Comparison of ENCODE assay signal across 39 mouse cellular contexts in the genomic region with DNA sequence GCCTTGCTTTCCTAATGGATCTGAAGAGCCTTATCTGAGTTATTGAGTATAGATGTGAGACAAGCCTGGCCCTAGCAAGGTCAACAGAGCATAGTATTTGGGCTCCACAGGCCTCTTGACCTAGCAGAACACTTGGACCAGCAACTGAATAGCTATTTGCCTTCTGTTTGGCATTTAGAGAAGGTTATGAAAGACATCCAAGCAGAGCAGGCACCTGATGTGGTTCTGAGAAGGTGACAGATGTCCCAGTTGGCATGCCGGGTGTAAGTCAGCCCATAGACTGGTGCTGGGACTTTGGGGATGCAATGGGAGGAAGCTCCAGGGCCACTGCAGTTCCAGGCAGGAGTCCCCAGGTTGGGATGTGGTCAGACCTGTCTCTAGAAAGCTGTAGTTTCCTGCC. TPM values are rescaled to one million over a fixed set of nuclear protein-coding genes. Genes with fewer than 3 reads are reported as not detected.
DNase-seq lines count a peak whose midpoint lies in the region; ATAC-seq and TF ChIP-seq lines count a peak whose summit lies in the region.
"Had no signal": no experiment of that assay in that cellular context is flagged by ENCODE, and none has a peak within 500 bp of the region (broad histone marks: within the 10 kb centered on the region; RNA-seq: fewer than 3 reads in every experiment).

No protein-coding gene starts in this region.

- 0 out of 2 replicates have a peak overlapping the region, but pooled peaks have one; percentile 5 for H3K9ac ChIP-seq in intestine, embryonic 16.5 days (ENCODE audit: low read depth, low read length)
- no peak overlapping the region for H3K9ac ChIP-seq in intestine, embryonic 15.5 days
- H3K9ac ChIP-seq in midbrain, postnatal 0 days (replicated peaks; ENCODE audit: low read length, poor library complexity, severe bottlenecking) = 0 out of 2 replicates have a peak overlapping the region, but pooled peaks have one; percentile 13
- no peak overlapping the region for H3K9ac ChIP-seq in midbrain, embryonic 11.5 days (ENCODE audit: low read length)
- H3K9ac ChIP-seq in intestine, postnatal 0 days (ENCODE audit: low read depth, low read length) = no peak overlapping the region
- H3K9ac ChIP-seq: forebrain, embryonic 15.5 days; midbrain, embryonic 15.5 days; neural tube, embryonic 13.5 days had no signal

- no peak overlapping the region for H3K4me2 ChIP-seq in intestine, embryonic 16.5 days (ENCODE audit: low read depth, low read length)
- H3K4me2 ChIP-seq in intestine, embryonic 15.5 days (replicated peaks) = no peak overlapping the region
- H3K4me2 ChIP-seq in midbrain, postnatal 0 days (ENCODE audit: low read depth, low read length, poor library complexity, severe bottlenecking) = no peak overlapping the region
- H3K4me2 ChIP-seq in midbrain, embryonic 11.5 days = no peak overlapping the region
- no peak overlapping the region for H3K4me2 ChIP-seq in intestine, postnatal 0 days (replicated peaks; ENCODE audit: low read depth)
- H3K4me2 ChIP-seq: embryonic facial prominence, embryonic 13.5 days; forebrain, embryonic 15.5 days; midbrain, embryonic 15.5 days had no signal

- H3K27me3 ChIP-seq in intestine, embryonic 16.5 days (replicated peaks; ENCODE audit: control insufficient read depth, insufficient read depth, low read length) = no peaks in the 10 kb centered on the region
- no peaks in the 10 kb centered on the region for H3K27me3 ChIP-seq in intestine, embryonic 15.5 days (replicated peaks)
- no peaks in the 10 kb centered on the region for H3K27me3 ChIP-seq in midbrain, postnatal 0 days (ENCODE audit: insufficient read depth, low read length)
- no peaks in the 10 kb centered on the region for H3K27me3 ChIP-seq in midbrain, embryonic 11.5 days (ENCODE audit: control insufficient read depth, insufficient read depth, low read length)
- H3K27me3 ChIP-seq in intestine, postnatal 0 days (replicated peaks; ENCODE audit: control insufficient read depth, insufficient read depth, low read length) = no peaks in the 10 kb centered on the region
- H3K27me3 ChIP-seq: embryonic facial prominence, embryonic 13.5 days; forebrain, embryonic 15.5 days; midbrain, embryonic 15.5 days; neural tube, embryonic 13.5 days had no signal

- peaks cover 3% of the 10 kb centered on the region; the same call in 1 of the 2 replicates for H3K36me3 ChIP-seq in intestine, embryonic 16.5 days (ENCODE audit: control insufficient read depth, insufficient read depth, low read length)
- H3K36me3 ChIP-seq in intestine, embryonic 15.5 days = no peaks in the 10 kb centered on the region
- peaks cover 15% of the 10 kb centered on the region; the same call in 1 of the 2 replicates for H3K36me3 ChIP-seq in midbrain, postnatal 0 days (ENCODE audit: insufficient read depth, low read length)
- H3K36me3 ChIP-seq in midbrain, embryonic 11.5 days (ENCODE audit: control insufficient read depth, insufficient read depth, low read length) = no peaks in the 10 kb centered on the region
- peaks cover 23% of the 10 kb centered on the region; the same call in 1 of the 2 replicates for H3K36me3 ChIP-seq in intestine, postnatal 0 days (ENCODE audit: control insufficient read depth, insufficient read depth)
- H3K36me3 ChIP-seq: forebrain, embryonic 15.5 days had no signal

- H3K27ac ChIP-seq in intestine, embryonic 16.5 days (ENCODE audit: low read length) = no peak overlapping the region
- no peak overlapping the region for H3K27ac ChIP-seq in intestine, embryonic 15.5 days
- no peak overlapping the region for H3K27ac ChIP-seq in midbrain, postnatal 0 days (ENCODE audit: low read depth, low read length)
- no peak overlapping the region for H3K27ac ChIP-seq in midbrain, embryonic 11.5 days (ENCODE audit: low read depth, low read length)
- H3K27ac ChIP-seq in intestine, postnatal 0 days (ENCODE audit: low read depth, low read length) = peak overlapping the region; percentile 7; the same call in 1 of the 2 replicates
- H3K27ac ChIP-seq: embryonic facial prominence, embryonic 13.5 days; forebrain, embryonic 15.5 days; hindbrain, embryonic 14.5 days; macrophage; midbrain, embryonic 15.5 days; neural tube, embryonic 13.5 days had no signal

- no peak overlapping the region for H3K4me3 ChIP-seq in intestine, embryonic 16.5 days (ENCODE audit: low read length)
- no peak overlapping the region for H3K4me3 ChIP-seq in intestine, embryonic 15.5 days (replicated peaks)
- H3K4me3 ChIP-seq in midbrain, postnatal 0 days (ENCODE audit: low read depth, low read length) = no peak overlapping the region
- no peak overlapping the region for H3K4me3 ChIP-seq in midbrain, embryonic 11.5 days (ENCODE audit: low read depth, low read length)
- H3K4me3 ChIP-seq in intestine, postnatal 0 days (ENCODE audit: low read depth, low read length) = no peak overlapping the region
- H3K4me3 ChIP-seq: embryonic facial prominence, embryonic 13.5 days; forebrain, embryonic 15.5 days; midbrain, embryonic 15.5 days had no signal

- DNase-seq in heart, adult 18-20 months = peak; percentile 34 to 61
- DNase-seq in heart, adult 8-10 months (ENCODE audit: low spot score) = no peak
- no peak for DNase-seq in midbrain, postnatal 0 days (ENCODE audit: low spot score)
- no peak for DNase-seq in midbrain, embryonic 11.5 days (ENCODE audit: low spot score, missing footprints)
- DNase-seq in lung, postnatal 25 days (ENCODE audit: low spot score) = no peak
- DNase-seq: B cell, adult 2 months; cerebellum, adult 18-20 months; cerebellum, postnatal 10 days; kidney, adult 9 months; kidney, postnatal 10 days; liver; lung, adult 18-20 months had no signal

- no peak for ATAC-seq in intestine, embryonic 16.5 days
- ATAC-seq in intestine, embryonic 15.5 days = no peak
- no peak for ATAC-seq in midbrain, postnatal 0 days (ENCODE audit: low FRiP score)
- ATAC-seq in midbrain, embryonic 11.5 days (ENCODE audit: low FRiP score) = no peak
- ATAC-seq in intestine, postnatal 0 days = no peak
- ATAC-seq: forebrain, embryonic 15.5 days; lung, postnatal 0 days; midbrain, embryonic 15.5 days had no signal

- H3K9me3 ChIP-seq in intestine, embryonic 16.5 days (ENCODE audit: control insufficient read depth, low read length) = no peaks in the 10 kb centered on the region
- no peaks in the 10 kb centered on the region for H3K9me3 ChIP-seq in intestine, embryonic 15.5 days
- no peaks in the 10 kb centered on the region for H3K9me3 ChIP-seq in midbrain, postnatal 0 days (ENCODE audit: low read length)
- H3K9me3 ChIP-seq in midbrain, embryonic 11.5 days (ENCODE audit: control insufficient read depth, low read length) = no peaks in the 10 kb centered on the region
- no peaks in the 10 kb centered on the region for H3K9me3 ChIP-seq in intestine, postnatal 0 days (ENCODE audit: control insufficient read depth)
- H3K9me3 ChIP-seq: embryonic facial prominence, embryonic 13.5 days; forebrain, embryonic 10.5 days; forebrain, embryonic 15.5 days; midbrain, embryonic 15.5 days; neural tube, embryonic 13.5 days had no signal

- 95% methylated on average over 1 of the region's 1 CpGs for WGBS in intestine, embryonic 16.5 days
- WGBS in intestine, embryonic 15.5 days = 96% methylated on average over 1 of the region's 1 CpGs
- WGBS in midbrain, postnatal 0 days = 95% methylated on average over 1 of the region's 1 CpGs
- WGBS in midbrain, embryonic 11.5 days = 81% methylated on average over 1 of the region's 1 CpGs
- WGBS in intestine, postnatal 0 days = 95% methylated on average over 1 of the region's 1 CpGs

- TF ChIP-seq CTCF in midbrain, postnatal 0 days (IDR thresholded peaks at IDR 0.05) = no peak
- TF ChIP-seq CTCF in intestine, postnatal 0 days (IDR thresholded peaks at IDR 0.05; ENCODE audit: low read depth) = no peak

- peaks cover 7% of the 10 kb centered on the region for H3K4me1 ChIP-seq in intestine, embryonic 16.5 days (ENCODE audit: control insufficient read depth, insufficient read depth, low read length)
- H3K4me1 ChIP-seq in intestine, embryonic 15.5 days (replicated peaks) = peaks cover 14% of the 10 kb centered on the region
- peaks cover 13% of the 10 kb centered on the region; the same call in 1 of the 2 replicates for H3K4me1 ChIP-seq in midbrain, postnatal 0 days (ENCODE audit: insufficient read depth, low read length)
- peaks cover 6% of the 10 kb centered on the region for H3K4me1 ChIP-seq in midbrain, embryonic 11.5 days (ENCODE audit: control insufficient read depth, insufficient read depth, low read length)
- 0 out of 2 replicates have a peak, but pooled peaks cover 3% of the 10 kb centered on the region for H3K4me1 ChIP-seq in intestine, postnatal 0 days (replicated peaks; ENCODE audit: control insufficient read depth, insufficient read depth, low read length)

RNA-seq across cellular contexts. Expression of a gene that starts 2.4 kb away (rescaled TPM):
- 10 to 100 TPM; 46.0 to 51.8 TPM for total RNA-seq in heart, adult 18-20 months (2021)
- total RNA-seq in heart, adult 8-10 months (2022) = 10 to 100 TPM; 42.0 to 48.4 (median 43.4) TPM
- polyA plus RNA-seq in intestine, embryonic 16.5 days (2015; fragmentation: Nextera tagmentation; extraction: Ambion mirVana) = 105 and 106 TPM in 2 replicates
- polyA plus RNA-seq in intestine, embryonic 15.5 days (2015; fragmentation: Nextera tagmentation; extraction: Ambion mirVana) = 96.6 and 104 TPM in 2 replicates
- total RNA-seq in midbrain, postnatal 0 days (2014; rRNA removed) = 81.8 and 97.2 TPM in 2 replicates
- 252 and 260 TPM in 2 replicates for polyA plus RNA-seq in midbrain, postnatal 0 days (2015; fragmentation: Nextera tagmentation; extraction: Ambion mirVana)
- 170 and 173 TPM in 2 replicates for polyA plus RNA-seq in midbrain, embryonic 11.5 days (2014; fragmentation: Nextera tagmentation; extraction: Ambion mirVana)
- polyA plus RNA-seq in intestine, postnatal 0 days (2015; fragmentation: Nextera tagmentation; extraction: Ambion mirVana) = 54.0 and 56.9 TPM in 2 replicates

RNA-seq across cellular contexts. Expression of a gene that starts 22.7 kb away (rescaled TPM):
- 10 to 100 TPM; 20.2 to 23.1 TPM for total RNA-seq in heart, adult 18-20 months (2021)
- total RNA-seq in heart, adult 8-10 months (2022) = 10 to 100 TPM; 18.4 to 23.2 (median 21.9) TPM
- 71.7 and 76.3 TPM in 2 replicates for polyA plus RNA-seq in intestine, embryonic 16.5 days (2015; fragmentation: Nextera tagmentation; extraction: Ambion mirVana)
- 70.9 and 72.8 TPM in 2 replicates for polyA plus RNA-seq in intestine, embryonic 15.5 days (2015; fragmentation: Nextera tagmentation; extraction: Ambion mirVana)
- total RNA-seq in midbrain, postnatal 0 days (2014; rRNA removed) = 113 and 116 TPM in 2 replicates
- 91.6 and 92.5 TPM in 2 replicates for polyA plus RNA-seq in midbrain, postnatal 0 days (2015; fragmentation: Nextera tagmentation; extraction: Ambion mirVana)
- 73.1 and 77.8 TPM in 2 replicates for polyA plus RNA-seq in midbrain, embryonic 11.5 days (2014; fragmentation: Nextera tagmentation; extraction: Ambion mirVana)
- polyA plus RNA-seq in intestine, postnatal 0 days (2015; fragmentation: Nextera tagmentation; extraction: Ambion mirVana) = 54.1 and 54.3 TPM in 2 replicates

RNA-seq across cellular contexts. Expression of a gene that starts 28.8 kb away (rescaled TPM):
- total RNA-seq in heart, adult 18-20 months (2021) = not detected
- total RNA-seq in heart, adult 8-10 months (2022) = not detected
- not detected in 2 replicates for polyA plus RNA-seq in intestine, embryonic 16.5 days (2015; fragmentation: Nextera tagmentation; extraction: Ambion mirVana)
- polyA plus RNA-seq in intestine, embryonic 15.5 days (2015; fragmentation: Nextera tagmentation; extraction: Ambion mirVana) = not detected in 2 replicates
- total RNA-seq in midbrain, postnatal 0 days (2014; rRNA removed) = not detected in 2 replicates
- not detected in 2 replicates for polyA plus RNA-seq in midbrain, postnatal 0 days (2015; fragmentation: Nextera tagmentation; extraction: Ambion mirVana)
- not detected in 2 replicates for polyA plus RNA-seq in midbrain, embryonic 11.5 days (2014; fragmentation: Nextera tagmentation; extraction: Ambion mirVana)
- not detected in 2 replicates for polyA plus RNA-seq in intestine, postnatal 0 days (2015; fragmentation: Nextera tagmentation; extraction: Ambion mirVana)
- total RNA-seq: adrenal gland, adult 18-20 months; common myeloid progenitor, adult 5-6 weeks; gastrocnemius, adult 8-10 months; heart, postnatal 25 days; layer of hippocampus, postnatal 10 days; left cerebral cortex, adult 18-20 months; left cerebral cortex, postnatal 14 days; megakaryocyte-erythroid progenitor cell, adult 5-6 weeks had no signal
- polyA plus RNA-seq: embryonic facial prominence, embryonic 13.5 days; forebrain, embryonic 10.5 days; forebrain, embryonic 15.5 days; frontal cortex, adult 2 months; gonadal fat pad, adult 2 months; heart, embryonic 14.5 days; hindbrain, embryonic 14.5 days; intestine, embryonic 14.5 days; large intestine, adult 2 months; limb, embryonic 11.5 days; lung, postnatal 0 days; macrophage; midbrain, embryonic 15.5 days; myocyte; neural tube, embryonic 13.5 days; urinary bladder, adult 2 months had no signal

RNA-seq across cellular contexts. Expression of a gene that starts 29.6 kb away (rescaled TPM):
- total RNA-seq in heart, adult 18-20 months (2021) = 1 to 10 TPM in 1 of 2 experiments, under 1 TPM in 1; 0.62 to 1.7 TPM
- total RNA-seq in heart, adult 8-10 months (2022) = 1 to 10 TPM in 3 of 4 experiments, under 1 TPM in 1; 0.90 to 3.5 (median 2.2) TPM
- not detected in 2 replicates for polyA plus RNA-seq in intestine, embryonic 16.5 days (2015; fragmentation: Nextera tagmentation; extraction: Ambion mirVana)
- not detected in 2 replicates for polyA plus RNA-seq in intestine, embryonic 15.5 days (2015; fragmentation: Nextera tagmentation; extraction: Ambion mirVana)
- total RNA-seq in midbrain, postnatal 0 days (2014; rRNA removed) = not detected in 2 replicates
- not detected in 2 replicates for polyA plus RNA-seq in midbrain, postnatal 0 days (2015; fragmentation: Nextera tagmentation; extraction: Ambion mirVana)
- polyA plus RNA-seq in midbrain, embryonic 11.5 days (2014; fragmentation: Nextera tagmentation; extraction: Ambion mirVana) = not detected in 2 replicates
- polyA plus RNA-seq in intestine, postnatal 0 days (2015; fragmentation: Nextera tagmentation; extraction: Ambion mirVana) = 0.16 and 0.27 TPM in 2 replicates
- total RNA-seq: adrenal gland, adult 18-20 months; common myeloid progenitor, adult 5-6 weeks; gastrocnemius, adult 8-10 months; layer of hippocampus, postnatal 10 days; left cerebral cortex, adult 18-20 months; left cerebral cortex, postnatal 14 days; megakaryocyte-erythroid progenitor cell, adult 5-6 weeks had no signal
- polyA plus RNA-seq: embryonic facial prominence, embryonic 13.5 days; forebrain, embryonic 10.5 days; forebrain, embryonic 15.5 days; heart, embryonic 14.5 days; hindbrain, embryonic 14.5 days; intestine, embryonic 14.5 days; large intestine, adult 2 months; limb, embryonic 11.5 days; macrophage; midbrain, embryonic 15.5 days; myocyte; neural tube, embryonic 13.5 days had no signal

RNA-seq across cellular contexts. Expression of a gene that starts 52.8 kb away (rescaled TPM):
- total RNA-seq in heart, adult 18-20 months (2021) = under 1 TPM in 1 of 2 experiments, not detected in 1; 0.51 TPM
- not detected for total RNA-seq in heart, adult 8-10 months (2022)
- polyA plus RNA-seq in intestine, embryonic 16.5 days (2015; fragmentation: Nextera tagmentation; extraction: Ambion mirVana) = 2.5 and 2.7 TPM in 2 replicates
- 1.5 and 2.0 TPM in 2 replicates for polyA plus RNA-seq in intestine, embryonic 15.5 days (2015; fragmentation: Nextera tagmentation; extraction: Ambion mirVana)
- 0.24 and 0.55 TPM in 2 replicates for total RNA-seq in midbrain, postnatal 0 days (2014; rRNA removed)
- not detected in 2 replicates for polyA plus RNA-seq in midbrain, postnatal 0 days (2015; fragmentation: Nextera tagmentation; extraction: Ambion mirVana)
- not detected in 2 replicates for polyA plus RNA-seq in midbrain, embryonic 11.5 days (2014; fragmentation: Nextera tagmentation; extraction: Ambion mirVana)
- 3.6 and 4.0 TPM in 2 replicates for polyA plus RNA-seq in intestine, postnatal 0 days (2015; fragmentation: Nextera tagmentation; extraction: Ambion mirVana)
- total RNA-seq: adrenal gland, adult 18-20 months; gastrocnemius, adult 8-10 months; heart, postnatal 25 days; left cerebral cortex, adult 18-20 months; left cerebral cortex, postnatal 14 days had no signal
- polyA plus RNA-seq: embryonic facial prominence, embryonic 13.5 days; forebrain, embryonic 15.5 days; heart, embryonic 14.5 days; hindbrain, embryonic 14.5 days; limb, embryonic 11.5 days; midbrain, embryonic 15.5 days; myocyte; neural tube, embryonic 13.5 days had no signal

Comparison
In these comparisons a context has a peak if more than half of its experiments do, and no peak if none do; other contexts are left out.
1. DNase-seq: peak in heart, adult 18-20 months (2 of 2); none in heart, adult 8-10 months (single experiment), midbrain, postnatal 0 days (single experiment), midbrain, embryonic 11.5 days (single experiment) and lung, postnatal 25 days (single experiment).
2. H3K9ac ChIP-seq: peak in intestine, embryonic 16.5 days (single experiment) and midbrain, postnatal 0 days (single experiment); none in intestine, embryonic 15.5 days (single experiment), midbrain, embryonic 11.5 days (single experiment) and intestine, postnatal 0 days (single experiment).